Mouse (Mus musculus): Measurements from ENCODE around the gene Nek7. TPM values are rescaled to one million over a fixed set of nuclear protein-coding genes. Genes with fewer than 3 reads are reported as not detected.

The Nek7 gene
- polyA plus RNA-seq, 1 experiment from 2014 or later: 35.5 TPM

DNA sequence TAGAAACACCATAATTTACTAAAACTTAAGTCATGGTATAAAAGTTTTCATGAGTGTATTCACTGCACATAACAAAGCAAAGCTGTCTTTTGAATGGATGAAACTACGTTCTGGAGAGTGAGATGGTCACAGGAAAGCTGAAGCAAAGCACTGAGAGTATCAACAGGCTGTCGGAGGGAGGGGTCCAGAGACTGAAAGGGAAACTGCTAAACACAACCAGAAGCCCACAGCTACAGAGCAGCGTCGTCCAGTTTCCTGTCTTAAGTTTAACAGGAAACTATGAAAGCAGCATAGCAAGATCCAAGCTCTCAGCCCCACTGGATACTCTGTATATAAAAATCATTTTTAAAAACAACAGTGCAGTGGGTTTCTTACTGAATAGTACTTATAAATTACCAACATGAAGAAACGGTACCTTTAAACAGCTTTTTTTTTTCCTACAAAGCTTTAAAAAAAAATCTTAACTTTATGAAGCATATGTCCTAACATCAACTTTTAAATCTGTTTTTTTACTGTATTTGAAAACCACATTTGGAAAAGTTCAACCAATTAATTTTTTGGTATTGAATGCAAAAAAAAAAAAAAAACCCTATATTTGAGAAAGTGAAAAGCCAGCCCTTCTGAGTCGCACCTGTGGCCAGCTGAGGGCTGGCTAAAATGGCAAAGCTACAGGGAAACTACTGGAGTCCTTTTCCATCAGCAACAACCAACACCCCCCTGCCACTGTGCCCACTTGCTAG is 102.4 kb downstream of the Nek7 start:
- no peak for DNase-seq (ENCODE audit: low spot score)
- Histone ChIP-seq H3K9me3 (no peaks in the 10 kb centered on the region), H3K27me3 (ENCODE audit: insufficient read depth, poor library complexity, severe bottlenecking) (no peaks in the 10 kb centered on the region), H3K27ac (no peak overlapping the region; the same call in 1 of the 2 replicates), H3K36me3 (peaks cover 5% of the 10 kb centered on the region; the same call in 1 of the 2 replicates), H3K4me1 (peaks cover 8% of the 10 kb centered on the region; the same call in 1 of the 2 replicates), H3K4me3 (no peak overlapping the region)
- 46% methylated on average over 6 of the region's 6 CpGs for WGBS

DNA sequence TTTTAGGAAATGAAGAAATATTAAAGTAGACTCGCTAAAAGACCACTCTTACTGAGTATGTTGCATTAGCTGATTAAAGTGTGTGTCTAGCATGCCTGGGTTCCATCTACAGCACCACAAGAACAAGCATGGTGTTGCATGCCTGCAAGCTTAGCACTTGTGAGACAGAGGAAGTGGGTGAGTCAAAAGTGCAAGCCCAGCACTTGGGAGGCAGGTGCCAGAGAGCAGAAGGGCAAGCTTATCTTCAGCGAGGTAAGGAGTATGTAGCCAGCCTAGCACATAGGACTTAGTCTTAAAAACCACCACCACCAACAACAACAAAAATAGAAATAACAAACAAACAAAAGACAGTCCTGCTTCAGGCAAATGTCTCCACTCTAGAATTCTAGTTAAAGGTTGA is 103.0 kb downstream of the Nek7 start:
- no peaks in the 10 kb centered on the region for H3K9me3 ChIP-seq
- DNase-seq (ENCODE audit: low spot score): no peak
- no peaks in the 10 kb centered on the region for H3K27me3 ChIP-seq (ENCODE audit: insufficient read depth, poor library complexity, severe bottlenecking)
- H3K36me3 ChIP-seq: peaks cover 5% of the 10 kb centered on the region; the same call in 1 of the 2 replicates
- WGBS: 50% methylated on average over 2 of the region's 2 CpGs
- H3K4me3 ChIP-seq: no peak overlapping the region
- H3K27ac ChIP-seq: no peak overlapping the region; the same call in 1 of the 2 replicates
- peaks cover 8% of the 10 kb centered on the region; the same call in 1 of the 2 replicates for H3K4me1 ChIP-seq

DNA sequence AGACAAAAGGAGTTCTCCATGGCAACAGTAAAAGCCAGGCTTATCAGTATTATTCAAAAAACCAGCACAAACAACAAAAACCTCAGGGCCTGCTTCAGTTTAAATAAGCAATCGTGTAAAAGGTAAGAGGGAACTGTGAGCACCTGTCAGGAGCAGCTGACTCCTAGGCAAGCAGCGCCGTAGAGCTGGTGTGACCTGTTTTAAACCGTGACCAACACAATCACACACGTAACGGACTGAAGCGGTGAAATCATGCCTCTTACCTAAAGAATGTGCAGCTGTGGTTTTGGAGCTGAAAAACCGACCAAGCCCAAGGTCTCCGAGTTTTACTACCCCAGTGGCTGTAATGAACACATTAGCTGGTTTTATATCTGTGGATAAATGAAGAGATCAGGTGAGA is 104.6 kb downstream of the Nek7 start:
- Histone ChIP-seq H3K4me1 (peaks cover 12% of the 10 kb centered on the region; the same call in 1 of the 2 replicates), H3K4me3 (no peak overlapping the region), H3K9me3 (no peaks in the 10 kb centered on the region), H3K27ac (no peak overlapping the region), H3K36me3 (peaks cover 5% of the 10 kb centered on the region; the same call in 1 of the 2 replicates), H3K27me3 (ENCODE audit: insufficient read depth, poor library complexity, severe bottlenecking) (no peaks in the 10 kb centered on the region)
- DNase-seq (ENCODE audit: low spot score): no peak
- WGBS: 85% methylated on average over 9 of the region's 9 CpGs

DNA sequence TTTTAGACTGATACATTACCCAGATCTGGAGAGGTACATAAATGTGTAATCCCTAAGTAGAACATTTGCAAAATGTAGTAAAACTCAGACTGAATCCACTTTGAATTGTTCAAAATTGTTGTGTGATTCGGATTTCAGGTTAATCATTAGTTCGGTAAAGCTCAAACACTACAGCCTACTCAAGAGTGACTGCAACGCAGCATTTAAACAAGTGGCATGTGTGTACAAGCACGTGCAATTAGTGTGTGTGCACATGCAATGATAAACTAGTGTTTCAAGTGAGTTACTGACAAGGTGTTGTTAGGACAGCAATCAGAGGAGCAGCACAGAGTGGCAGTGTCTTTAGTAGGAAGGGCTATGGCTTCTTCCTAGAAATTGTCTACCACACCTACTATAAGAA is 106.0 kb downstream of the Nek7 start:
- peaks cover 5% of the 10 kb centered on the region; the same call in 1 of the 2 replicates for H3K36me3 ChIP-seq
- no peak for DNase-seq (ENCODE audit: low spot score)
- WGBS: 79% methylated on average over 4 of the region's 4 CpGs
- H3K4me3 ChIP-seq: no peak overlapping the region
- H3K4me1 ChIP-seq: peaks cover 12% of the 10 kb centered on the region; the same call in 1 of the 2 replicates
- H3K9me3 ChIP-seq: no peaks in the 10 kb centered on the region
- H3K27ac ChIP-seq: no peak overlapping the region
- no peaks in the 10 kb centered on the region for H3K27me3 ChIP-seq (ENCODE audit: insufficient read depth, poor library complexity, severe bottlenecking)

DNA sequence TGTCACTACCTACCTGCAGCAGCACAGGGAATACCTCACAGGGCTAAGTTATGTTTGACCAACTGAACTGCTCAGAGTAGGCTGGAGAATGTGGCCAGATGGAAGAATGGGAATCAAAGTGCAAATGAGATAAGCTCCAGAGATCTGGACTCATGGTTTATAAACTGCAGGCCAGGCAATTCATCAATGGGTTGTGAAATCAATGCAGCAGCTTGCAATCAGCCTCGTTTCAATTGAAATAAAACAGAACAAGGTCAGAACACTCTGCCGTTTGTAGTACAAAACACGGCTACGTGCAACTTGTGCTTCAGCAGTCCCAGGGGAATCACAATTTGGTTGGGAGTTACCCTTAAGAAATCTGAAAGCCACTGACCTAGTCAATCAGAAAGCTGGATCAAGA is 109.4 kb downstream of the Nek7 start:
- Histone ChIP-seq H3K36me3 (peaks cover 3% of the 10 kb centered on the region; the same call in 1 of the 2 replicates), H3K27ac (no peak overlapping the region), H3K4me3 (no peak overlapping the region), H3K4me1 (peaks cover 17% of the 10 kb centered on the region), H3K27me3 (ENCODE audit: insufficient read depth, poor library complexity, severe bottlenecking) (no peaks in the 10 kb centered on the region), H3K9me3 (no peaks in the 10 kb centered on the region)
- WGBS: 83% methylated on average over 4 of the region's 4 CpGs
- no peak for DNase-seq (ENCODE audit: low spot score)

DNA sequence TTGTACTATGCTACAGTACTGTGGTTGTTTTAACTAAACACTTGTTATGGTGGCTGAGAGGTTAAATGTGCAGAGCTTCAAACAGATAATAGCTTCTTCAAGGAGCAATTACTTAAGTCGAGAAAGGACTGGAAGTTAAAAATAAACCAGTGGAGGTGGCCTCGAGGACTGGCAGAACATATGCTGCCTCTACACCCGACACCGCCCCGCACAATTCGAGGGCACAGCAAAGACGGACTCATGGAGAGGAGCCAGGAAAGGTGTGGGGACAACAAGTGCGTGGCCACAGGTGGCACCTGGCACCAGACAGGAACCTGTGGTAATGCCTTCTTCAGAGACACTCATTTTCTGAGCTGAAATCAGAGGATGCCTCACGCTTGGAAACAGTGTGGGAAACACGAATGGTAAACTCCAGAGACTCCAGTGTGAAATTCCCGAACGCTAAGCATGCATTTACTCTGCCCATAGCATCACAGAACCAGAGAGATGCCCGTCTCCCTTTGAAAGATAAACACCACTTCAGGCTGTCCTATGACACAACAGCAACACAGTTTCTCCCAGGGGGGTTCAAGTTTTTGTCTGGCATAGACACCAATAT is 112.4 kb downstream of the Nek7 start:
- Histone ChIP-seq H3K4me1 (peaks cover 28% of the 10 kb centered on the region), H3K9me3 (no peaks in the 10 kb centered on the region), H3K36me3 (no peaks in the 10 kb centered on the region), H3K4me3 (no peak overlapping the region), H3K27ac (no peak overlapping the region), H3K27me3 (ENCODE audit: insufficient read depth, poor library complexity, severe bottlenecking) (no peaks in the 10 kb centered on the region)
- WGBS: 70% methylated on average over 13 of the region's 13 CpGs
- DNase-seq (ENCODE audit: low spot score): no peak

DNA sequence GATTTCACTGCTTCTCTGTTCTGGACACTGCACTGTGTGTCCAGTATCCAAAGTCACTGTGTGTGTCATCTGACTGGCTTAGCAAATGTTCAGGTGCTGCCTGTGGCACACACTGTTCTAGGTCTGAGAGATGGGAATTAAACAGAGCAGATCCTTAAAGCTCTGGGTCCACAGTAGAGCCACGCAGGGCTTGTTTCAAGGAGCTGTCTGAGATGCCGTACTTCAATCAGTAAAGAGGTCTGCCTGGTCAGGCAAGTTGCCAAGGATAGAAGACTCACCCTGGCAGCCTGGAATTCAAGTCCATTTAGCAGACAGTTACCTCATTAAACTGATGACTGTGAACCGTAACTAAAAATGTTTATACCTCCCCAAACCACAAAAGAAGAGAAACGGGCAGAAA is 112.9 kb downstream of the Nek7 start:
- no peaks in the 10 kb centered on the region for H3K27me3 ChIP-seq (ENCODE audit: insufficient read depth, poor library complexity, severe bottlenecking)
- H3K4me1 ChIP-seq: peaks cover 28% of the 10 kb centered on the region
- no peak for DNase-seq (ENCODE audit: low spot score)
- no peak overlapping the region for H3K4me3 ChIP-seq
- no peaks in the 10 kb centered on the region for H3K36me3 ChIP-seq
- no peaks in the 10 kb centered on the region for H3K9me3 ChIP-seq
- no peak overlapping the region for H3K27ac ChIP-seq
- 57% methylated on average over 4 of the region's 4 CpGs for WGBS

DNA sequence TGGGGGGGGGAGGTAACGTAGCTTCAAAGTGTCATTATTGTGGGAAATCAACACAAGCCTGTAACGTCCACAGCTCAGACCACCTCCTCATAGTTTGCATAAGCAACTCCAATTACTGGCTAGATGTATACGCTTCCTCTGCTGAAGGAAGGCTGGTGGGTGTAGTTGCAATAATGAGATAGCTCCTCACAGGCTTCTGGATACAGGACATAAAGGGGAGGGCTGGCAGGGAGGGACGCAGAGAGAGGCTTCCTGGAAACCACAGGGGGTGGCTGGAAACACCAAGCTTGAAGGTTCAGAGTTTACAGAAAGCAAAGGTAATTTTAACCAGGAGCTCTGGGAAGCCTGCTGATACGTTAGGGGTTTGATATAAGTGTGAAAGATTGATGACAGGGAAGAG is 115.7 kb downstream of the Nek7 start:
- Histone ChIP-seq H3K27ac (no peak overlapping the region), H3K4me3 (no peak overlapping the region), H3K36me3 (no peaks in the 10 kb centered on the region), H3K4me1 (peaks cover 23% of the 10 kb centered on the region), H3K27me3 (ENCODE audit: insufficient read depth, poor library complexity, severe bottlenecking) (no peaks in the 10 kb centered on the region), H3K9me3 (no peaks in the 10 kb centered on the region)
- no peak for DNase-seq (ENCODE audit: low spot score)
- WGBS: 25% methylated on average over 5 of the region's 5 CpGs

DNA sequence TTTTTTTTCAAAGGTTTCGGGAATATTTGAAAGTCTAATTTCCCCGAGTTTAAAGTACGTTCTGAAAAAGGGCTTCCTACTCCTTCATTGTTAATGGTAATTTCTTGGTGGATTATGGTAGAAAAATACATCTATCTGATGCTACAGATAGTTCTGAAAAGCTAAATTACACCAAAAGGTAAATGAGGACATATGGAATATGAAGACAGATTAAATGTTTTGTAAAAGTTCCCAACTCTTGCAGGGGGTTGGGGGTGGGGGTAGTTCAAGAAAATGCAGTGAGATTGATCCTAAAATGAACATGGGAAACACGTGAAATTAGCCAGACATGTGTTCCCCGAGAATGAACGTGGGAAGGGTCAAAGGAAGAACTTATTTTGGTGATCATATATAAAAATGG is 119.2 kb downstream of the Nek7 start:
- no peak for DNase-seq (ENCODE audit: low spot score)
- Histone ChIP-seq H3K27ac (no peak overlapping the region), H3K9me3 (no peaks in the 10 kb centered on the region), H3K4me3 (no peak overlapping the region), H3K27me3 (ENCODE audit: insufficient read depth, poor library complexity, severe bottlenecking) (no peaks in the 10 kb centered on the region), H3K36me3 (peaks cover 8% of the 10 kb centered on the region; the same call in 1 of the 2 replicates), H3K4me1 (peaks cover 11% of the 10 kb centered on the region; the same call in 1 of the 2 replicates)
- WGBS: 86% methylated on average over 6 of the region's 6 CpGs

DNA sequence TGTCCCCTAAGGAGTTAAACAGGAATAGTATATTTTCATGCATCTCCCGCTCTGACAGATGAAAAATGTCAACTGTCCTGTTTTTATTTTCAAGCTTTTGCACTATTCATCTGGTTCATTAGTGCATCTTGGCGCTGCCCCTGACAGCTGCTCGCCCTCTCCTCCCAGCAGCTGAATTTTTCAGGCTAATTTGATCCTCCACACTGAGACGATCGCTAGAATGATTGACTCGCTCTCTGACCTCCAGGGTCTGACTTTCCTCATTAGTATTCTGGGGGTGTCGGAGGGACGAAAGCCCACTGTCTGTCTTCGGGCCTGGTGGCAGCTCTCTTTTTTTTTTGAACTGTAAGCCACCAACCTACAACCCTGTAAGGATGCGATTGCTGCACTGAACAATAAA is 119.8 kb downstream of the Nek7 start:
- Histone ChIP-seq H3K4me3 (no peak overlapping the region), H3K4me1 (peaks cover 11% of the 10 kb centered on the region; the same call in 1 of the 2 replicates), H3K9me3 (no peaks in the 10 kb centered on the region), H3K27me3 (ENCODE audit: insufficient read depth, poor library complexity, severe bottlenecking) (no peaks in the 10 kb centered on the region), H3K36me3 (peaks cover 8% of the 10 kb centered on the region; the same call in 1 of the 2 replicates), H3K27ac (no peak overlapping the region)
- 62% methylated on average over 10 of the region's 10 CpGs for WGBS
- no peak for DNase-seq (ENCODE audit: low spot score)

DNA sequence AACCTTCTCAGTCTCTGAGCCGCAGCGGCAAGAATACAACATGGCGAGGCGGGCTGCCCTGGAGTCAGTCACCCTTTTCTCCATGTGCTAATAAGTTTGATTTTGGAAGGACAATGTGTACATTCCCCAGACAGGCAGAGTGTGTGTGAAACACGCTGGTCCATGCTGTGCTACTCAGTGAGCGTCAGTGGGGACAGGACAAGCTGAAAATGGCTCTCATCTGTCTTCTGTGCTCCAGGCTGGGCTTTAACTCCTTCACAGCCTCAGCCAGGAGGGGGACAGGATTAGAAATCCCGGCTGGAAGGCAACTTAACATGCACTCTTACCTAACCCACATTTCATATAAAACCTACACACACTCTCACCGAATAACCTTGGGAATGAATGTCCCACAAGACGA is 120.5 kb downstream of the Nek7 start:
- Histone ChIP-seq H3K27me3 (ENCODE audit: insufficient read depth, poor library complexity, severe bottlenecking) (no peaks in the 10 kb centered on the region), H3K36me3 (peaks cover 8% of the 10 kb centered on the region; the same call in 1 of the 2 replicates), H3K4me3 (no peak overlapping the region), H3K27ac (no peak overlapping the region), H3K4me1 (peaks cover 5% of the 10 kb centered on the region; the same call in 1 of the 2 replicates), H3K9me3 (no peaks in the 10 kb centered on the region)
- WGBS: 72% methylated on average over 9 of the region's 9 CpGs
- DNase-seq (ENCODE audit: low spot score): no peak

DNA sequence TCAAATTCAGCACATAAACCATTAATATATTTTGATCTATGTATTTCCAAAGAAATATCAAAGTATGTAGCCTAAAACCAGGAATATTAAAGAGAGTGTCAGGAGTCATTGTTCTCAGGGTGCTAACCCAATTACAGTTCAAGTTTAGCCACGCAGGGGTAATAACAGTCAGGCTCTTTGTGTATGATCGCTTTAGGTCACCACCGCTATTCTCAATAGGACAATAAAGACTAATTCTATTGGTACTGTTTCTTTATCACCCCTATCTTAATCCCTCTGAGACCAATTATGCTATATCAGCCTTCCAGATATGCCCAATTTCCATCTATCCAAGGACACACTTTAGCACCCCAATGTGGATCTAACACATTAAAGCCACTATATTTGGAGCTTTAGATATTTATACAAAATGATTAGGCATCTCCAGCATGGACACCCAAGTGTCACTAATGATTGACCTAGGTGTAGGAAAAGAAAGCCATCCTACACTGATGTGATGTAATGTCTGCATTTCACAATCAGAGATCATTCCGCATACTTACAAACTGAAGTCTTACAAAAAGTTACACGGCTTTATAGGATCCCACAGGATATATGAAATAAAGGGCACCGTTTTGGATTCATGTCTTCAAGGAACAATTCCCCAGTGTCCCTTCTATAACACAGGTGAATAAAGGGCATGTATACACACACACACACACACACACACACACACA is 128.4 kb downstream of the Nek7 start:
- Histone ChIP-seq H3K4me3 (no peak overlapping the region), H3K27ac (no peak overlapping the region), H3K4me1 (no peaks in the 10 kb centered on the region), H3K9me3 (no peaks in the 10 kb centered on the region), H3K36me3 (peaks cover 2% of the 10 kb centered on the region; the same call in 1 of the 2 replicates), H3K27me3 (ENCODE audit: insufficient read depth, poor library complexity, severe bottlenecking) (no peaks in the 10 kb centered on the region)
- no peak for DNase-seq (ENCODE audit: low spot score)
- WGBS: 94% methylated on average over 6 of the region's 6 CpGs

DNA sequence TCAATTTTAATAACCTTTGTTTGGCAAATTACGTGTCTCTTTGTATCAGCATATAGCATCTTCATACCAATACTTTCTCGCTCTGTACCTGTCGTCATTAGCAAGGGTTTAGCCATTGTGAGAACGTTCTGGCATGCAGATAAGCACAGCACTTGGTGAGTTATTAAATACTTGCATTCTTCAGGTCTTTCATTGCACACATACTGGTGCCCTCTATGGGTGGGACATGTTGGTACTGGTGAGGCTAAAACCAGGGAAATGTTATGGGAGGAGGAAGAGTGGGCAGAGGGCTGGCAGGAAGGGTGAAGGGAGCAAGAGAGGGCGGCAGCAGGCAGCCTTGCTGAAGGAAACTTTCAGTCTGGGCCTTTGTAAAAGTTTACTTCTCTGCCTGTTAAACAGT is 132.4 kb downstream of the Nek7 start:
- DNase-seq (ENCODE audit: low spot score): no peak
- Histone ChIP-seq H3K27ac (no peak overlapping the region), H3K27me3 (ENCODE audit: insufficient read depth, poor library complexity, severe bottlenecking) (no peaks in the 10 kb centered on the region), H3K36me3 (peaks cover 9% of the 10 kb centered on the region; the same call in 1 of the 2 replicates), H3K4me1 (no peaks in the 10 kb centered on the region), H3K9me3 (no peaks in the 10 kb centered on the region), H3K4me3 (no peak overlapping the region)
- 82% methylated on average over 5 of the region's 5 CpGs for WGBS

Measured in heart, embryonic 10.5 days (tissue).